Mouse (Mus musculus): ENCODE measurements at regions not wholly inside any gene's neighbourhood (a gene's known extent, or its start where the extent isn't known, plus 50 kb on each side); places are given as distances from the start of the nearest gene placed in this dataset.

GRCm38 (mm10) chr14:114864102-114864501, 227.9 kb upstream of the Gpc5 start:
- no peak for TF ChIP-seq CTCF (IDR thresholded peaks at IDR 0.05; ENCODE audit: low read depth, low read length)
- no peak for TF ChIP-seq POLR2A (IDR thresholded peaks at IDR 0.05; ENCODE audit: insufficient read depth, low read length)
